Mouse (Mus musculus) heart, embryonic 12.5 days (tissue): ENCODE results near the gene Ltb4r2. TPM values are rescaled to one million over a fixed set of nuclear protein-coding genes. Genes with fewer than 3 reads are reported as not detected.

Source experiments
- ATAC-seq: fragments of 200-750 bp; cut with Nextera tagmentation; 2 replicates; pipeline ENCODE4 v1.8.0; 2017; ENCODE audit warnings: moderate TSS enrichment, moderate library complexity; ENCODE audit not compliant: insufficient number of reproducible peaks, low FRiP score
- H3K27ac ChIP-seq: fragments of 300-500 bp; sonication (generic); 2 replicates; pipeline ENCODE4 v1.5.1; 2016; ENCODE audit warnings: mild to moderate bottlenecking, moderate library complexity; ENCODE audit not compliant: poor library complexity, severe bottlenecking
- H3K27me3 ChIP-seq: fragments of 300-500 bp; sonication (generic); replicated peaks from 2 replicates; pipeline ENCODE4 v1.6.1; 2016; ENCODE audit warnings: mild to moderate bottlenecking, moderate library complexity
- H3K36me3 ChIP-seq: fragments of 300-500 bp; sonication (generic); 2 replicates; pipeline ENCODE4 v1.6.1; 2016; ENCODE audit warnings: mild to moderate bottlenecking, moderate library complexity
- H3K4me1 ChIP-seq: fragments of 300-500 bp; sonication (generic); replicated peaks from 2 replicates; pipeline ENCODE4 v1.6.1; 2016; ENCODE audit warnings: mild to moderate bottlenecking
- H3K4me2 ChIP-seq: fragments of 300-500 bp; sonication (generic); 2 replicates; pipeline ENCODE4 v1.6.1; 2016; ENCODE audit warnings: mild to moderate bottlenecking, moderate library complexity
- H3K4me3 ChIP-seq: fragments of 300-500 bp; sonication (generic); 2 replicates; pipeline ENCODE4 v1.5.1; 2016; ENCODE audit warnings: mild to moderate bottlenecking
- H3K9ac ChIP-seq: fragments of 300-500 bp; sonication (generic); 2 replicates; pipeline ENCODE4 v1.6.1; 2016; ENCODE audit warnings: mild to moderate bottlenecking, moderate library complexity
- H3K9me3 ChIP-seq: fragments of 300-500 bp; sonication (generic); replicated peaks from 2 replicates; pipeline ENCODE4 v1.6.1; 2016; ENCODE audit warnings: mild to moderate bottlenecking, moderate library complexity
- WGBS: fragments of 180-500 bp; shearing (Covaris S2); methylation state at CpG from one replicate; pipeline ENCODE4 v1.1.7; 2016; 5-methylcytosine and 5-hydroxymethylcytosine counted together
- polyA plus RNA-seq: library from polyadenylated mRNA; unstranded; fragments of >200 nt; fragmentation: Nextera tagmentation; extraction: Ambion mirVana; gene quantifications from 2 replicates; pipeline ENCODE4 v1.2.1, GENCODE M21; 2016

The Ltb4r2 gene
- polyA plus RNA-seq, 1 experiment from 2014 or later, result 0.54 TPM

DNA sequence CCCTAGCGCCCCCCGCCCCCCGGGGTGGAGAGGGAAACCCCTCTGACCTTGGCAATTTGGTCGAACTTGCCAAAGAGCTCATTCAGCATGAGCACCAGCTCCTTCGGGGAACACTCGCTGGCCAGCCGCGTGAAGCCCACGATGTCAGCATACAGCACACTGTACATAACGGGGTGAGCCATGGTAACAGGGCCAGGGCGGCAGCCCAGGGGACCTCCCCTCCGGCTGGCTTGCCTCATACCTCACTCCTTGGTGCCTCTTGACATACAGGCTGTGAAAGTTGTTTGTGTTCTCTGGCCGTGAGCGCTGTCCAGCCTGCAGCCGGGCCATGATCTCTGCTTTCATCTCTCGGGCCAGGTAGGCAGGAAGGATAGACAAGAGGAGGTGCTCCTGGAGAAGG is 18.4 kb downstream of the Ltb4r2 start:
- Histone ChIP-seq H3K27me3 (peaks cover 27% of the 10 kb centered on the region), H3K36me3 (peaks cover 18% of the 10 kb centered on the region), H3K27ac (no peak overlapping the region), H3K4me2 (no peak overlapping the region), H3K4me3 (no peak overlapping the region), H3K9ac (no peak overlapping the region), H3K9me3 (no peaks in the 10 kb centered on the region), H3K4me1 (peaks cover 38% of the 10 kb centered on the region)
- ATAC-seq, result no peak
- 50% methylated on average over 16 of the region's 16 CpGs for WGBS

DNA sequence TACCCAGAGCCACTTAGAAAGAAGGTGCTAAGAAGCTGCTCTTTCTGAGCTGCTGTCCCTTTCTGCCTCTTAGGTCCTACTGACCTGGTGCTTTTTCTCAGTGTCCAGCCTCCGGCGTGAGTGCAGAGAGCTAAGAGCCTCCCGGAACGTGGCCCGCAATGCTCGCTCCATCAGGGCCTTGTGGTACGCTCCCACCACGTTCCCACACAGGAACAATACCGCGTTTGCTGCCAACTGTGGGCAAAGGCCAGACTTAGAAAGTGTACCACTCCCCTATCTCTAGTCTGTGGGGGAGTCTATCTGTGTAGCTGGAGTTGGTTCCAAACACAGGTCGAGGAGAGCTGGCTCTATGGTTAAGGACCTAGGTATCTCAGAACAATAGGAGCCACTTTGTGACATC is 19.5 kb downstream of the Ltb4r2 start:
- WGBS, result 68% methylated on average over 11 of the region's 11 CpGs
- Histone ChIP-seq H3K9ac (no peak overlapping the region), H3K27ac (no peak overlapping the region), H3K4me3 (no peak overlapping the region), H3K4me2 (peak overlapping the region; percentile 68; the same call in 1 of the 2 replicates), H3K9me3 (no peaks in the 10 kb centered on the region), H3K36me3 (peaks cover 11% of the 10 kb centered on the region), H3K4me1 (peaks cover 40% of the 10 kb centered on the region), H3K27me3 (peaks cover 37% of the 10 kb centered on the region)
- no peak for ATAC-seq

DNA sequence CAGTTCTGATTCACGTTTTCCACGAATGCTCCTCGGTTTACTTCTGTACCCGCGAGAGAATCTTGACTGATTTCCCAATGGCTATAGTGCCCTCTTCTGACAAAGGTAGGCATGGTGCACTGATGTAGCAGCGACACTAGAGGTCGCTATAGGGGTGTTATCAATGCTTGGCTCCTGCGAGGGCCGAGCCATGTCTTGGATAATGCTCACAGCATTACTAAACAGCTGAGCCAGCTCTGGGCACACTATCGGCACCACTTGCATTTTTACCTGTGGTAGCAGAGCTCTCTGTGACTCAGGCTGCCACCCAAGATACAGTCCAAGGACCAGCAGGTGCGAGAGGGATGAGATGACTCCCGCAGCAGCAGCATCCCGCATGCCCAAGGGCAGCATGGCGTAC is 20.1 kb downstream of the Ltb4r2 start:
- H3K9ac ChIP-seq, result peak overlapping the region; percentile 37; the same call in 1 of the 2 replicates
- H3K4me1 ChIP-seq, result peaks cover 40% of the 10 kb centered on the region
- 14% methylated on average over 14 of the region's 14 CpGs for WGBS

DNA sequence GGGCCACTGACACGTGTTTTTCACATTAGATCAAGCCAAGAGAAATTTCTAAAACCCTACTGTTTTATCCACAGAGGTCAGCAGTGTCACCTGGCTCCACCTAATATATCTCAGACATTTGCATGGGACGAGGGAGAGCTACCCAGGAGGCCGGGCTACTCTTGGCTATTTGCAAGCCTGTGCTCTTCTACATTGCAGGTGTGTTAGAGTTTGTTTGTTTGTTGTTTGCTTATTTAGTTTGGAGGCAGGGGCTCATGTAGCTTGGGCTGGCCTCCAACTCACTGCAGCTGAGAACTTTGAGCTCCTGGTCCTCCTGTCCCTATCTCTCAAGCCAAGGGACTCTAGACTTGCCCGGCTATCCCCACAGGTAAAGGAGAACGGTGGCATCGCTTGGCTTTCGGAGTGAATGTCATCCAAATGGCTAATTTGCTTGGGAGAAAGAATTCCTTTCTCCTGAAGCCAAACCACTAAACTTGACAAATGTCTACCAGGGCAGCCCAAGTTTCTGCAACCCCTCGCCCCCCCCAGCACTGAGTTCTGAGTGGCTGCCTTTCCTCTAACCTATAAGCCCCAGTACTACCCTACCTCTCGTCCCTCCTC is 21.2 kb downstream of the Ltb4r2 start:
- Histone ChIP-seq H3K9me3 (no peaks in the 10 kb centered on the region), H3K36me3 (peaks cover 11% of the 10 kb centered on the region), H3K27ac (peak overlapping the region; percentile 77), H3K4me2 (peak overlapping the region; percentile 68), H3K27me3 (peaks cover 54% of the 10 kb centered on the region), H3K9ac (peak overlapping the region; percentile 54; the same call in 1 of the 2 replicates), H3K4me1 (peaks cover 31% of the 10 kb centered on the region), H3K4me3 (peak overlapping the region; percentile 53)
- no peak for ATAC-seq
- WGBS, result 43% methylated on average over 9 of the region's 9 CpGs

More for the DNA sequence above, 20.1 kb downstream of the Ltb4r2 start:
- H3K36me3 ChIP-seq, result peaks cover 11% of the 10 kb centered on the region
- peak; percentile 36; the same call in 1 of the 2 replicates for ATAC-seq
- peak overlapping the region; percentile 68 for H3K4me2 ChIP-seq
- peak overlapping the region; percentile 18 for H3K4me3 ChIP-seq
- H3K9me3 ChIP-seq, result no peaks in the 10 kb centered on the region
- peaks cover 43% of the 10 kb centered on the region for H3K27me3 ChIP-seq
- no peak overlapping the region for H3K27ac ChIP-seq

DNA sequence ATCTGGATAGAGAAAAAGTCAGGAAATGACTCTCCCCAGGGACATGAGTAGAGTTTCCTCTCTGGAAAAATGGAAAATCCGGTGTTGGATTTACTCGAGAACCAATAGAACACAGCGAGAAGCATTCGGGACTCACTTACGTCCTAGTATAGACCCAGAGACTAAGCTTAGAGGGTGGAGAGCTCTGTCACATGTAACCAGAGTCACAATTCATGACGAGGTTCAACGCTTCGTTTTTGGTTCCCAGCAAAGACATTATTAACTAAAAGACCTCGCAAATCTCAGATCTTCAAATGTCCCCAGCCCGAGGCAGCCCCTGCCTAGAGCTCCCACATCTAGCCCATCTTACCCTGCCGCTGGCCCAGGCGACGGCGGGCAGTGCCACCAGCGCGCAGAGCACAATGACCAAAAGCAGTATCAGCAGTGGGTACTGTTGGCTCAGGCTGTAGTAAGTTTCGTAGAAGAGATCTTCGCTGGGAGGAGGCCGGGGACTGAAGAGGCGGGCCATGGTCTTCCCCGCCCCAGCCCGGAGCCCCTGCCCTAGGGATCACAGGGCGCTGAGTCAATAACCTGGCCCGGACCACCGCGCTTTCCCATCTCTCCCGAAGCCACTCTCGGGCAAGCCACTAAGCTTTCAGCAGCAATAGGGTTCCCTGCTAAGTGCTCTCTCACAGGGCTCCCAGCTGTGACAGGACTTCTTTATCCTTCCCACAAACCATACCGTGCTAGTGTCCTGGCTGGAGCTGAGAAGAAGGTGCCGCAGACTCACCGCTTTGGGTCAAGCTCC is 22.1 kb downstream of the Ltb4r2 start:
- Histone ChIP-seq H3K9me3 (no peaks in the 10 kb centered on the region), H3K4me1 (peaks cover 35% of the 10 kb centered on the region), H3K4me2 (peak overlapping the region; percentile 68), H3K27me3 (peaks cover 59% of the 10 kb centered on the region), H3K36me3 (peaks cover 11% of the 10 kb centered on the region), H3K27ac (peak overlapping the region; percentile 77), H3K9ac (peak overlapping the region; percentile 69), H3K4me3 (peak overlapping the region; percentile 53)
- ATAC-seq, result peak; percentile 54
- WGBS, result 2% methylated on average over 31 of the region's 31 CpGs

DNA sequence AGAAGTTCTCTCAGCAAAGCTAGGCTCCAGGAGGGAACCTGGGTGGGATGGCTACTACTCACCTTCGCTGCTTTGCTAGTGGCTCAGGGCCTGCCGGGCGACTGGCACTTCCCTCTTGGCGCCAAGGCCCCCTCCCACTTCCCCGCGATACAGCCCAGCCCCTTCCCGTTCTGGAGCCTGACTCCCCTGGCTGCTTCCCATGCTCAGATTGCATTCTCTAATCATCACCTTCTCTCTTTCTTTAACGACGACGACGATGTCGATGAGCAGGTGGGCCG is 22.7 kb downstream of the Ltb4r2 start, which contains the start of gene Adcy4:
TSS of gene Adcy4 (minus strand) at position 138 of the 278 bp plus-strand sequence.
- H3K4me1 ChIP-seq, result peaks cover 39% of the 10 kb centered on the region
- no peaks in the 10 kb centered on the region for H3K9me3 ChIP-seq
- H3K27ac ChIP-seq, result peak within 1 kb of the TSS; percentile 77
- 1% methylated on average over 13 of the region's 13 CpGs for WGBS
- H3K4me3 ChIP-seq, result peak within 1 kb of the TSS; percentile 53
- peak within 1 kb of the TSS; percentile 69 for H3K9ac ChIP-seq
- peaks cover 62% of the 10 kb centered on the region for H3K27me3 ChIP-seq
- peak within 1 kb of the TSS; percentile 68 for H3K4me2 ChIP-seq
- ATAC-seq, result peak; percentile 45
- H3K36me3 ChIP-seq, result peaks cover 6% of the 10 kb centered on the region

DNA sequence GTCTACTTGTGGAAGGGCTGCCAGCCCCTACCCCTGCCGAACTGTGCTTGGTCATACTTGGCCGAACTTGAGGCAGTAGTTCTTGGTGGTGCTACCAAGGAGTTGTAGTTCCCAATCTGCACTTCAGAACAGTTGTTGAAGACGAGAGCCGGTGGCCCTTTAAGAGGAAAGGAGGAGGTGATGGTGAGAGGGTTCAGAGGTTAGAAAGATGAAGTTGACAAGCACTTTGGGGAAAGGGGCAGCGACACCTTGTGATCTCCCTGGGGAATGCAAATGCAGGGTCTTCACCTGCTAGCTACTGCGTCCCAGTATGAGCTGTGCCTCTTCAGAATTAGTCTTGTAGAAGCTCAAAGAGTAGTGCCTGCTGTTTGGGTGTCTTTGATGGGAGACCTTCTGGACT is 24.0 kb downstream of the Ltb4r2 start:
- Histone ChIP-seq H3K9ac (no peak overlapping the region), H3K4me2 (0 out of 2 replicates have a peak overlapping the region, but pooled peaks have one; percentile 68), H3K36me3 (no peaks in the 10 kb centered on the region), H3K27ac (no peak overlapping the region), H3K4me1 (peaks cover 39% of the 10 kb centered on the region), H3K9me3 (no peaks in the 10 kb centered on the region), H3K4me3 (no peak overlapping the region), H3K27me3 (peaks cover 72% of the 10 kb centered on the region)
- 23% methylated on average over 6 of the region's 6 CpGs for WGBS
- no peak for ATAC-seq

DNA sequence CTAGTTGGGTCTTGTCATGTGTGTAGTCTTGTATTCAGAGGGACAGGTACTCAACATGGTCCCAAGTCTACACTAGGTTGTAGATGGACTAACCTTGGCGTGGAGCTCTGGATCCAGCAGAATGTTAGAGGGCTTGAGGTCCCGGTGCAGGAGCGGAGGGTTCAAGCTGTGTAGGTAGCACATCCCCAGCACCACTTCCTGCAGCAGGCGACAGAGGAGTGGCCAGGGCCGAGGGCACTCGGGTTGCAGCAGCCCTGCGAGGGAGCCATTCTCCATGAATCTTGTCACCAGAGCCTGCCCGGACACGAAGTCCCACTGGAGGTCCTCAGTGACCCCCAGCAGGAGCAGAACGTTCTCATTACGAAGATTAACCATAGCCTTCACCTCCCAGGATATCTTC is 26.5 kb downstream of the Ltb4r2 start:
- Histone ChIP-seq H3K9me3 (no peaks in the 10 kb centered on the region), H3K36me3 (no peaks in the 10 kb centered on the region), H3K4me3 (peak overlapping the region; percentile 44), H3K9ac (no peak overlapping the region), H3K4me2 (peak overlapping the region; percentile 73), H3K4me1 (peaks cover 26% of the 10 kb centered on the region), H3K27ac (no peak overlapping the region), H3K27me3 (peaks cover 58% of the 10 kb centered on the region)
- 22% methylated on average over 11 of the region's 11 CpGs for WGBS
- no peak for ATAC-seq

DNA sequence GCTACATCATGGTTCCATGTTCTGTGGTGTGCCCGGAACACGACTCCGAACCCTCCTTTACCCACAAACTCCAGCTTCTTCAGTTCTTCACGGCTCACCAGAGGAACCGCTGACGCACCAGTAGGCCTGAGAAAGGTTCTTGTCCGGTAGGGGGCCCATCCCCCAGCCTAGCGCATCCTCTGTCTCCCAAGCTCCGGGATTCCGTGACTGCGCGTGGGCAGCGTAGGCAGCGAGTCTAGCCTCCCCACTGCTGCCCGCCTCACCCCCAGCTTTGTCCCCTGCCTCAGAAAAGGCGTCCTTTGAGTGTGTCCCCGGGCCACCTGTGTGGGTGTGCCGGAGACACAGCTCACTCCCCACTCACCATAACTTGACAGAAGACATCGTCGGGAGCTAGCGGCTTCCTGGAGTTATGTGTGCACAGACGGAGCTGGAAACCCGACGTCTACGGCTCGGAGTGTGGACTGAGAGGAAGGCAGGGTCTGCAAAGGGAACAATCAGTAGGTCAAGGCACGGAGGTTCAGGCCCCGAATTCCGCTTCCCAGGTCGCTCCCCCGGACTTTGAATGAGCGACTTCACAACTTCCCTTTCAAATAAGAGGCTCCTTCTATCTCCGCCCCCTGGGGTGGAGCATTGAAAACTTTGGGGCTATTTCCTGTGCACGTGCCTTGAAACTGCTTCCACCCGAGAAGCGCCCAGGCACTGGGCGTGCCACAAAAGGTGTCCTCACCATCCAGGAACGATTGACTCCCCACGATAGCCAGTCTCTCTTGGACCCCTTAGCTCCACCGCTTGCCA is 27.2 kb downstream of the Ltb4r2 start, which contains the start of gene Ripk3:
TSS of gene Ripk3 (minus strand) at position 610 of the 795 bp plus-strand sequence.
- H3K27ac ChIP-seq, result no peak within 1 kb of the TSS
- 2% methylated on average over 40 of the region's 40 CpGs for WGBS
- no peak for ATAC-seq
- H3K36me3 ChIP-seq, result no peaks in the 10 kb centered on the region
- H3K4me3 ChIP-seq, result peak within 1 kb of the TSS; percentile 44
- H3K4me2 ChIP-seq, result peak within 1 kb of the TSS; percentile 73
- H3K4me1 ChIP-seq, result peaks cover 24% of the 10 kb centered on the region
- peak within 1 kb of the TSS; percentile 45 for H3K9ac ChIP-seq
- peaks cover 57% of the 10 kb centered on the region for H3K27me3 ChIP-seq
- no peaks in the 10 kb centered on the region for H3K9me3 ChIP-seq

DNA sequence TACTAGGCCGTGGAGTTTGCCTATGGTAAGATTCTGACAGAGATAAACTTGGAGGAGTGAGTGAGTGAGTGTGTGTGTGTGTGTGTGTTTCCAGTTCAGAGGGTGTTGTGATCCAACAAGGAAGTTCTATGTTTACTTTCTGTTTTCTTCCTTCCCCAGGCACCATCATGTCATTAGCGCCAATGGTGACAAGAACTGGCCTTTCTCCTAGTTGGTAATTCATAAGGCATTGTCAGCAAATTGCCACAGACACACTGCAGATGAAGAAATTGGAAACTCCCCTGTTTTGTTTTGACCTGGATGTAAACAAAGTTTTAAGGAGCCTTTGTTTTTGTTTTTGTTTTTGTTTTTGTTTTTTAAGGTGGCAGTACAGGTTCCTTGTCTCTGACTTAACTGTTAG is 32.2 kb downstream of the Ltb4r2 start:
- ATAC-seq, result no peak
- peaks cover 3% of the 10 kb centered on the region; the same call in 1 of the 2 replicates for H3K4me1 ChIP-seq
- no peak overlapping the region for H3K27ac ChIP-seq
- no peak overlapping the region for H3K4me3 ChIP-seq
- H3K27me3 ChIP-seq, result peaks cover 14% of the 10 kb centered on the region
- 58% methylated on average over 2 of the region's 2 CpGs for WGBS
- H3K9ac ChIP-seq, result no peak overlapping the region
- H3K4me2 ChIP-seq, result no peak overlapping the region
- H3K36me3 ChIP-seq, result no peaks in the 10 kb centered on the region
- H3K9me3 ChIP-seq, result 0 out of 2 replicates have a peak, but pooled peaks cover 2% of the 10 kb centered on the region

DNA sequence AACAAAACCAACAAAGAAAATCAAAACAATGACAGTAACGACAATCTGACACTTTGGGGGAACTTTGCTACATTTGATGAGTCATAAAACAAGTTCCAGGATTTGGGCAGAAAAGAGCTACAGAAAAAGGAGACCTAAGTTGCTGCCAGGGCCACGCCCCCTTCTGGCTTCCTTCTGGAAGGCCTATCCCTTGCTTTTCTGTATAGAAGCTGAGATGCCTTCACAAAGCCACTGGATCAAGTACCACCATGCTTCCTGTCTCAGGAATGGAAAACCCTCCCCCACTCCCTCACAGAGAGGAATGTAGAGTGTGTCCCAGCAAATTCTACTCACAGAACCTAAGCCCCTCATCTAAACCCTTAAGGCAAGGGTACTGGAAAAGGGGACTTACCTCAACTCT is 32.7 kb downstream of the Ltb4r2 start:
- WGBS, result 61% methylated on average over 2 of the region's 2 CpGs
- ATAC-seq, result no peak

More for the DNA sequence above, 32.7 kb downstream of the Ltb4r2 start:
- Histone ChIP-seq H3K27ac (no peak overlapping the region), H3K27me3 (peaks cover 11% of the 10 kb centered on the region), H3K9ac (no peak overlapping the region), H3K9me3 (0 out of 2 replicates have a peak, but pooled peaks cover 2% of the 10 kb centered on the region), H3K4me2 (no peak overlapping the region), H3K4me3 (no peak overlapping the region), H3K4me1 (no peaks in the 10 kb centered on the region; the same call in 1 of the 2 replicates), H3K36me3 (no peaks in the 10 kb centered on the region)
